Mouse (Mus musculus): ENCODE data around the gene Plk3. TPM values are rescaled to one million over a fixed set of nuclear protein-coding genes. Genes with fewer than 3 reads are reported as not detected.
A peak's percentile ranks its signal among the peaks of the same experiment; 100 is the strongest.

The Plk3 gene
- polyA plus RNA-seq, 1 experiment from 2014 or later = 4.1 TPM

DNA sequence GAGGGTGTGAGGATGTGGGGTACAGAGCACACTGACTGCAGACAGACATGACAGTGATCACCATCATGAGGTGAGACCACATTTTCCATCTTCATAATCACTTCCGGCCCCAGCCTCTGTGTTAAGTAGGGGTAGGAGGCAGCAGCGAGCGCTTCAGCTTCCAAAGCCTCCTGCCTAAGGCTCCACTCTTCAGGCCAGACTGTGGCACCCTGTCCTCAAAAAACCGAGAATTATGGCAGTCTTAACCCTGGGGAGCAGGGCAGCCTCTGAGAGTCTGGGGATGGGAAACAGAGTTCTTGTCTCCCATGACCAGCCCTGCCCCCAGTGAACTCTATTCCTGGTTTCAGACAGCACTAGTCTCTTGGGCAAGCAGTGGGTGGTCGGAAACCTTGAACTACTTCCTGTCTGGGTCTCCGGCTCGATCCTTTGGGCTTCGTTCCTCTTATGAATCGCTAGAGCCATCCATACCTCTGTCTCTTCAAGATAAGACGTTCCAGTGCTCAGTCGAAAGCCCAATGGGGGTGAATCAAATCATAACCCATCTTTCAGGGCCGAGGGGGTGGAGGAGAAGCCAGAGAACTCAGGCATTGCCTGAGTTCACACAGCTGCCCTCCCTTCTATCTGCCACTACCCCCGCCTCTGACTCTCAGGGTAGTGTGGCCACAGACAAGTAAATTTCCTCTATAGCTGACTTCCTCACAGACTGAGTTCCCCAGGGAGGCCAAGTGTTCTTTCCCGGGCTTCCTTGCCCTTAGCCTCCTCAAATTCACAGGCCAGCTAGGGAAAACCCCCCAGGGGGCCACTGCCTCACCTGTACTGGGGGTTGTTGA is 9.0 kb downstream of the Plk3 start:
- Histone ChIP-seq H3K4me3 (no peak overlapping the region), H3K9ac (peak overlapping the region; percentile 31; the same call in 1 of the 2 replicates), H3K36me3 (0 out of 2 replicates have a peak, but pooled peaks cover 3% of the 10 kb centered on the region), H3K4me2 (peak overlapping the region; percentile 26), H3K4me1 (peaks cover 35% of the 10 kb centered on the region), H3K27me3 (no peaks in the 10 kb centered on the region), H3K9me3 (no peaks in the 10 kb centered on the region), H3K27ac (peak overlapping the region; percentile 94)
- no peak for ATAC-seq (ENCODE audit: borderline replicate concordance, extremely low read depth, low FRiP score, low TSS enrichment)
- WGBS = 40% methylated on average over 14 of the region's 14 CpGs

DNA sequence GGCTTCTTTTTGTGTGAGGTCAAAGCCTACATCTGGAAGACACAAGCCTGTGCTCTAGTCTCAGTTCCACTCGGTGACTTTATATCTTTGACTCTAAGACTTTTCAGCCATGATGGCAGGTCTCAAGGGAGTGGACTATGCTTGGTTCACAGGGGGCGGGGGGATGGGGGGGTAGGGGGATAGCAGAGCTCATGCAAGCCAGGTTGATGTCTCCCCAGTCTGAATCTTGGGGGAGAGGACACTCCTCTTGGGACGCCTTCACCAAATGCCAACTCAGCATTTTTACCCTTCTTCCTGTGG is 9.6 kb downstream of the Plk3 start:
- H3K27ac ChIP-seq = peak overlapping the region; percentile 94
- H3K27me3 ChIP-seq = no peaks in the 10 kb centered on the region
- no peak overlapping the region for H3K9ac ChIP-seq
- no peak overlapping the region for H3K4me3 ChIP-seq
- ATAC-seq (ENCODE audit: borderline replicate concordance, extremely low read depth, low FRiP score, low TSS enrichment) = no peak
- peaks cover 37% of the 10 kb centered on the region for H3K4me1 ChIP-seq
- H3K4me2 ChIP-seq = no peak overlapping the region
- 71% methylated on average over 3 of the region's 3 CpGs for WGBS
- H3K36me3 ChIP-seq = 0 out of 2 replicates have a peak, but pooled peaks cover 3% of the 10 kb centered on the region
- H3K9me3 ChIP-seq = no peaks in the 10 kb centered on the region

DNA sequence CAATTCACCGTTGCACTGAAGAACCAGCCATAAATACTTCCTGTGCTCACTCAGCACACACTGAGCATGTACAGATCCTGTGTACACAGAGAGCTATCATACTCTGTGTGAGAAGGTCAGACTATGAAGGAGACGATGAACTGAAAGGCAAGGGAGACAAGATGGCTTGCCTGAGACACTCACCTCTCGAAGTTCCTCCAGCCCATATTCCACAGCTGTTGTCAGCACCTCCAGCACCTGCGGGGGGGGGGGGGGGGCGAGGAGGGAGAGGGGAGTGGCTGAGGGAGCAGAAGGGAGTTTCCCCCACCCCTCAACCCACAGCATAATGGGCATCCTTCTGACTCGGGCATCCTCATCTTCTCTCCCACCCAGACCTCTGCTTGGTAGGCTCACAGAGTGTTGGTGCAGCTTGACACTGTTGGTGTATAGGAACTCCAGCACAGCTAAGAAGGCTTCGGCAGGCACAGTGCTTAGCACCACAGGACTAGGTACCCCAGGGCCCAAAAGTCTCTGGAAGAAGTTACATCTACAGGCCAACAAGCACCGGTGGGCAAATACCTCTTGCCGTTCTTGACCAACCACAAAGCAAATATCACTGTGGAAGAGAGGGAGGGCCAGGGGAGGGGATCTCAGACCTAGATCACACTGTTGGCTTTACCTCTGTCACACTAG is 10.1 kb downstream of the Plk3 start:
- no peak overlapping the region for H3K9ac ChIP-seq
- no peak for ATAC-seq (ENCODE audit: borderline replicate concordance, extremely low read depth, low FRiP score, low TSS enrichment)
- 67% methylated on average over 7 of the region's 9 CpGs for WGBS

DNA sequence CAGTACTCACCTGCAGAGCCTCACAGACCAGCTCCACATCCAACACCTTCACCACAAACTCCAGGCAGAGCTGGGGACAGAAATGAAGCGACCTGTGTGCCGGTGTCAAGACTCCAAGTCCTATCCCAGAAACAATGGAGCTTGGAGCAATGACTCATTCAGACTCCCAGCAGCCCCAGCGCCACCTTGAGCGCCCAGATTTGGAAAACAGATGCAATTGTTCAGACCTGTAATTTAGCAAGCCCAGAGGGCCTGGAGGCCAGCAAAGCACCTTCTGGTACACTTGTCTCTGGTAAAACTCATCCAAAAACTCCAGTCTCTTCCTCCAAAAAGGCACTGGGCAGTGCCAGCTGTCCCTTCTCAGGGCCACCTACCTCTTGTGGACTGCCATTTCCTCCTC is 11.6 kb downstream of the Plk3 start:
- no peaks in the 10 kb centered on the region for H3K9me3 ChIP-seq
- no peak overlapping the region for H3K4me3 ChIP-seq
- 80% methylated on average over 4 of the region's 4 CpGs for WGBS
- no peak overlapping the region for H3K9ac ChIP-seq
- H3K4me2 ChIP-seq = no peak overlapping the region
- H3K27ac ChIP-seq = no peak overlapping the region
- no peaks in the 10 kb centered on the region for H3K36me3 ChIP-seq
- no peak for ATAC-seq (ENCODE audit: borderline replicate concordance, extremely low read depth, low FRiP score, low TSS enrichment)
- peaks cover 37% of the 10 kb centered on the region for H3K4me1 ChIP-seq
- H3K27me3 ChIP-seq = no peaks in the 10 kb centered on the region

More for the DNA sequence above, 10.1 kb downstream of the Plk3 start:
- 0 out of 2 replicates have a peak, but pooled peaks cover under 1% of the 10 kb centered on the region for H3K36me3 ChIP-seq
- no peak overlapping the region for H3K27ac ChIP-seq
- H3K9me3 ChIP-seq = no peaks in the 10 kb centered on the region
- no peak overlapping the region for H3K4me2 ChIP-seq
- no peak overlapping the region for H3K4me3 ChIP-seq
- no peaks in the 10 kb centered on the region for H3K27me3 ChIP-seq
- peaks cover 37% of the 10 kb centered on the region for H3K4me1 ChIP-seq

DNA sequence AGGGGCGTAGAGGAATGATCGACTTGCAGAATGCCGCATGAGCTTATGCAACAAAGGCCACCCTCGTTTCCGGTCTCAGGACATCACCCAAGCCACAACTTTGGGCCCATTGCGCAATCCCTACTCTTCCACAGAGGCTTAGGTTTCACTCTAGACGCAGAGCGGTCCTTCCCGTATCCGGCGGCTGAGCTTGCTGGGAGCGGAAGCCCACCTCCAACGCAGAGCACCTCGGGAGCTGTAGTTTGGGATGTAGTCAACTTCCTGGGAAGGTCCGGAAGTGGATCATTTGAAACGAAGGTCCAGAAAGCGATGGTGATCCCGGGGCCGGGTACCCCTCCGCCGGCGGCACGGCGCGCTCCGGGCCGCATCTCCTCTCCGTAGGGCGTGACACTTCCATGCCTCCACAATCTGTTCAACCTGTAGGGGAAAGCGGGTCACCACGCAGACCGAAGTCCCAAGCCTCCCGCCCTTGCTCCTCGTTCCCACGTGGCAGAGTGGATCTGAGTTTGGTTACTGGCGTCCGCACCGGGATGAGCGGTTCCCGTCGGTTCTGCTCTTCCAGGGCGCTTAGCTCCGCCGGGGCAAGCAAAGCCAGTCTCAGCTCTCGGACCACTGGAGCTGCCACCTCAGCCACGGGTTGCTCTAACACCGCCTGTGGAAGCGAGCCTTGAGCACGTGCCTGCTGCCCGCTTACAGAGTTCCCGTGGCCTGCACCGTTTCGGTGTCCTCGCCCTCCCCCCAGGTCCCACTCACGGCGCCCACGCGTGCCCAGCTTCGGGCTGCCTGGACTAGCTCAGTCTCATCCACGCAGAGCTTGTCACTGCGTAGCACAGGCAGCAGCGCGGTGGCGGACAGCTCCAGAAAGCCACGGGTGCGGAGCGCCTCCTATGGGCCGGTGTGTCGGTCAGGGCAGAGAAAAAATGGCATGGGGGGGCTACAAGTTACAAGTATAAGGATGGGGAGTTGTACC is 13.0 kb downstream of the Plk3 start:
- H3K4me3 ChIP-seq = peak overlapping the region; percentile 60
- no peaks in the 10 kb centered on the region for H3K36me3 ChIP-seq
- peak overlapping the region; percentile 99 for H3K4me2 ChIP-seq
- no peaks in the 10 kb centered on the region for H3K27me3 ChIP-seq
- H3K27ac ChIP-seq = peak overlapping the region; percentile 93
- H3K4me1 ChIP-seq = peaks cover 27% of the 10 kb centered on the region
- peak; percentile 93 for ATAC-seq (ENCODE audit: borderline replicate concordance, extremely low read depth, low FRiP score, low TSS enrichment)
- WGBS = under 1% methylated on average over 69 of the region's 69 CpGs
- H3K9me3 ChIP-seq = no peaks in the 10 kb centered on the region
- peak overlapping the region; percentile 73 for H3K9ac ChIP-seq

DNA sequence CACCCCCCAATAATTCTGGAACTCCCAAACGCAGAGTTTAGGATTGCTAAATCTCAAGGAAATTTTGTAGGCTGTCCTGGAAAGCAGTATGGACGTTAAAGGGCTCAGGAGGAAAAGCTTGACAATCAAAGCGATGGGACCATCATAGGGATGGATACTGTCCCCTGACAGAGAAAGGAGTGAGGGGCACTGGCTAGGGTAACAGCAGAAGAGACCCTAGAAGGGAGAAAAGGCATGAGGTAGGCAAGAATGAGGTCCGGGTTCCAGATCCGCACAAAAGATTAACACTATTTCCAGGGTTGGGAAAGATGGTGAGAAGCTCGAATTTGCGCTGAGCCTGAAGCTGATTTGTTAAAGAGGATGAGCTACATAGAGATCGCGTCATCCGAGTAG is 13.7 kb downstream of the Plk3 start:
- Histone ChIP-seq H3K9ac (peak overlapping the region; percentile 53), H3K4me1 (peaks cover 20% of the 10 kb centered on the region), H3K9me3 (no peaks in the 10 kb centered on the region), H3K4me2 (peak overlapping the region; percentile 99), H3K27ac (peak overlapping the region; percentile 93), H3K4me3 (peak overlapping the region; percentile 60), H3K27me3 (no peaks in the 10 kb centered on the region), H3K36me3 (no peaks in the 10 kb centered on the region)
- 2% methylated on average over 10 of the region's 10 CpGs for WGBS
- ATAC-seq (ENCODE audit: borderline replicate concordance, extremely low read depth, low FRiP score, low TSS enrichment) = peak; percentile 1

DNA sequence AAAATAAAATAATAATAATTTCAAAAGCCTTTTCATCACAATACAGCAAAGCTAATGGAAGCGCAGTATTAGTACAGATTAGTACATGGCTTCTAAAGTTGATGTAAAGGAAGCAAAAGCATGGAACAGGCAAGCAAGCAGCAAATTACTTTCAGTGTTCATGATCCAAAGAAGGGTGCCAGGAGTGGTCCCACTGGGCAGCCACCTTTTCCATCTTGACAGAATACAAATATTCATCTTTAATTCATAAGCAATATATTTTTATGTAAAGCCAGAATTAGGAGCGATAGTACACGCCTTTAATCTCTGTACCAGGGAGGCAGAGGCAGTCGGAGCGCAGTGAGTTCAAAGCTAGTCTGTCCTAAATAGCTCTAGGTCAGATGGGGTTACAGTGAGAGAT is 14.1 kb downstream of the Plk3 start:
- H3K4me3 ChIP-seq = peak overlapping the region; percentile 60
- H3K9ac ChIP-seq = peak overlapping the region; percentile 53; the same call in 1 of the 2 replicates
- 68% methylated on average over 5 of the region's 5 CpGs for WGBS
- H3K27me3 ChIP-seq = no peaks in the 10 kb centered on the region
- peak overlapping the region; percentile 93 for H3K27ac ChIP-seq
- no peaks in the 10 kb centered on the region for H3K9me3 ChIP-seq
- peaks cover 16% of the 10 kb centered on the region for H3K4me1 ChIP-seq
- peak overlapping the region; percentile 99 for H3K4me2 ChIP-seq
- no peak for ATAC-seq (ENCODE audit: borderline replicate concordance, extremely low read depth, low FRiP score, low TSS enrichment)
- peaks cover 3% of the 10 kb centered on the region for H3K36me3 ChIP-seq

DNA sequence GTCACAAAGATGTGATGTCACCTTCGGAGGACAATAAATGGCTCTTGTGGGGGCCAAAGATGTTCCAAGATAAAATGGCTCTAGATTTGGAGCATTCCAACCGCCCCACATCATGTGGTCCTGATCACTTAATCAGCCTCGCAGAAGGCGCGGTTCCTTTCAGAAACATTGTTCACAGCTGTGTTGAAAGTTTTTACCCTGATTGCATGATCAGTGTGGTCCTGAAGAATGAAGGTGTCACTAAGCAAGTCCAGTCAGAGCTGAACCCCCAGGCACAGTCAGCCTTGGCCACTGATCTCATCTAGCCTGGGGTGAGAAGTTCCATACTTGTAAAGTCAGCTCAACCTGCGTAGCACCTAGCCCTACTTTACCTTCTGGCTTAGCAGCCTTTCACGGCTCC is 15.8 kb downstream of the Plk3 start:
- Histone ChIP-seq H3K4me2 (no peak overlapping the region), H3K27ac (no peak overlapping the region), H3K9me3 (no peaks in the 10 kb centered on the region), H3K4me3 (no peak overlapping the region), H3K36me3 (peaks cover 11% of the 10 kb centered on the region), H3K9ac (no peak overlapping the region), H3K27me3 (no peaks in the 10 kb centered on the region), H3K4me1 (peaks cover 11% of the 10 kb centered on the region)
- ATAC-seq (ENCODE audit: borderline replicate concordance, extremely low read depth, low FRiP score, low TSS enrichment) = no peak
- WGBS = 91% methylated on average over 7 of the region's 7 CpGs

DNA sequence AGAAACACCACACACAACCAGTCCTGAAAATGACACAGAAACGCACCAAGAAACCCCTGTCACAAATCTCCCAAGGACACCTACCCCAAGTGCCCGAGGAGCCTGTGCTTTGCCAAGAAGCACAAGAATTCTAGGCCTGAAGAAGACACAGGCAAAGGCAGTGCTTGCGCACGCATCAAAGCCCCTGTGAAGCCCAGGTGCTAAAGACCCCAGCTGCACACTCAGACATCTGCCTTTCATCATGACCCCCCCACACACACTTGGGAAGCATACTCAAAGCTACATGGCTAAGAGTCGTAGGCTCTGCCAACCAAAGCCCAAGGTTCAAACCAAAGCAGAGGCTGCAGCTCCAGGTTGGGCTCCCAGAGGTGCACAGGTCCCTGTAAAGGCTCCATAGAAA is 18.2 kb downstream of the Plk3 start:
- Histone ChIP-seq H3K9me3 (no peaks in the 10 kb centered on the region), H3K27ac (no peak overlapping the region), H3K4me3 (no peak overlapping the region), H3K4me2 (no peak overlapping the region), H3K9ac (no peak overlapping the region), H3K27me3 (no peaks in the 10 kb centered on the region), H3K4me1 (peaks cover 5% of the 10 kb centered on the region), H3K36me3 (peaks cover 19% of the 10 kb centered on the region)
- ATAC-seq (ENCODE audit: borderline replicate concordance, extremely low read depth, low FRiP score, low TSS enrichment) = no peak
- WGBS = 71% methylated on average over 5 of the region's 5 CpGs

DNA sequence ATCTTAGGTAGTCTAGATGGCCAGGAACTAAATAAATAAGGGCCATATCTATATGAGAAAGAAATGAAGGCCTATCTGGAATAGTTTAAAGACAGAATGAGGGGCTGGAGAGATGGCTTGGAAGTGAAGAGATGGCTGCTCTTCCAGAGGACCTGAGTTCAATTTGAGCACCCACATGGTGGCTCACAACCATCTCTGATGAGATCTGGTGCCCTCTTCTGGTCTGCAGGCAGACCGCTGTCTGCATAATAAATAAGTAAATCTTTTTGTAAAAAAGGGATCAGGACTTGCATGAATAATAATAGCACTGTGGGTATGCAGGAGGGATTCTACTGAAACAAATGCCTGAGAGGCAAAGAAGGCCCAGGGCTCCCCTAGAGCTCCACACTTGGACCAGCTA is 20.5 kb downstream of the Plk3 start:
- H3K4me2 ChIP-seq = no peak overlapping the region
- H3K4me1 ChIP-seq = no peaks in the 10 kb centered on the region
- no peak for ATAC-seq (ENCODE audit: borderline replicate concordance, extremely low read depth, low FRiP score, low TSS enrichment)
- 80% methylated on average over 1 of the region's 1 CpGs for WGBS
- H3K9me3 ChIP-seq = no peaks in the 10 kb centered on the region
- peaks cover 34% of the 10 kb centered on the region for H3K36me3 ChIP-seq
- H3K27me3 ChIP-seq = no peaks in the 10 kb centered on the region
- H3K27ac ChIP-seq = no peak overlapping the region
- no peak overlapping the region for H3K9ac ChIP-seq
- no peak overlapping the region for H3K4me3 ChIP-seq

DNA sequence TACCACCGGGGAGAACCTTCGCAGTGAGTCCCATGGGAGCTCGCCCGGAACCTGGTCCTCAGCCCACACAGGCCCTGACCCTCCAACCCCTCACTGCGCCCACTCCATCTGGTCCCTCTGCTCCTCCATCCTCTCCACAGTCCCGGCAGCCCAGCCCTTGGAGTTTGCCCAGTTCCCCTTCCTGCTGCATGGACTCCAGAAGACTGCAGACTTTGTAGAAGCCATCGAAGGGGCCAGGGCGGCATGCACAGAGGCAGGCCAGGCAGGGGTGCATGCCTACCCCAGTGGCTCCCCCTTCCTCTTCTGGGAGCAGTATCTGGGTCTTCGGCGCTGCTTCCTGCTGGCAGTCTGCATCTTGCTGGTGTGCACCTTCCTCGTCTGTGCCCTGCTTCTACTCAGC is 22.8 kb downstream of the Plk3 start:
- Histone ChIP-seq H3K9ac (no peak overlapping the region), H3K4me3 (no peak overlapping the region), H3K27me3 (no peaks in the 10 kb centered on the region), H3K4me1 (no peaks in the 10 kb centered on the region), H3K27ac (no peak overlapping the region), H3K4me2 (no peak overlapping the region), H3K36me3 (peaks cover 34% of the 10 kb centered on the region), H3K9me3 (no peaks in the 10 kb centered on the region)
- 91% methylated on average over 11 of the region's 11 CpGs for WGBS
- no peak for ATAC-seq (ENCODE audit: borderline replicate concordance, extremely low read depth, low FRiP score, low TSS enrichment)
